Mouse (Mus musculus): ENCODE data around the gene Kif27. TPM values are rescaled to one million over a fixed set of nuclear protein-coding genes. Genes with fewer than 3 reads are reported as not detected.

The Kif27 gene
- polyA plus RNA-seq, 1 experiment from 2014 or later = 0.84 TPM

DNA sequence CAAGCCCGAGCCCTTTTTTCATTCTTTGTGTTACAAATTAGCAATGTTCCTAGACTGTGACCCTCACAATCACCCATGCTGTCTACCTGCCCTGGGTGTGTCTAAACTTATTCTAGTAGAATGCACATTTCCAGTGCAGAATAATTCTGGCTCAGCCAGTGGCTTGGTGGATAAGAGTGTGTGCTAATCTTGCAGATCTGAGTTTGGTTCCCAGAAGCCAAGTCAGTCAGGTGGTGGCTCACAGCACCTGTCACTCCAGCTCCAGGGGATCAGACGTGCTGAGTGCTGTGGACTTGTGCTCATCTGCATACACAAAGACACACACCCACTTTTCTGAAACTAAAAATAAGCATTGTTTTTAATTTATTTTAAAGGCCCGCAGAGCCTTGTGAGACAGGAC, 45.2 kb downstream of the Kif27 start:
- Histone ChIP-seq H3K27ac (ENCODE audit: low read length) (no peak overlapping the region), H3K9me3 (ENCODE audit: low read length) (no peaks in the 10 kb centered on the region), H3K4me1 (ENCODE audit: insufficient read depth, low read length) (no peaks in the 10 kb centered on the region), H3K4me3 (ENCODE audit: low read length) (no peak overlapping the region), H3K4me2 (replicated peaks; ENCODE audit: low read depth, low read length) (no peak overlapping the region), H3K36me3 (ENCODE audit: insufficient read depth, low read length) (no peaks in the 10 kb centered on the region), H3K9ac (replicated peaks; ENCODE audit: low read length) (no peak overlapping the region), H3K27me3 (ENCODE audit: insufficient read depth, low read length) (no peaks in the 10 kb centered on the region)
- 67% methylated on average over 3 of the region's 3 CpGs for WGBS
- ATAC-seq (ENCODE audit: low FRiP score, low TSS enrichment) = no peak

DNA sequence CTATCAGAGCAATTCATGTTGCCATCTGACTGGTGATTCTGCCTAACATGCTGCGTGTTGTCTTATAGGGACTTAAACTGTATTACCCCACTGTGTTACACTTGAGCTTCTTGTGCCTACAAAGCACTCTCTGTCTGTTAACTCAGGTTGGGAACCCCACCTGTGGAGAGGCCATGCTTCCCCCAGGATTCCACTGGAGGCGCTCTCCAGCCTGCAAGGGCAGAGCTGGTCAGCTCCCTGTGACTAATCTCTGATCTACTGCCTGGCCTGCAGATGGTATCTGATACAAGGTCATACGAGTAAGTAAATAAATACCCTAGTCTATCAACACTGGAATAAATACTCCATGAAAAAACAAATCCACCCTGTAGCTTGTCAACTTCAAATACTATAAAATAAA, 47.6 kb downstream of the Kif27 start:
- WGBS = 47% methylated on average over 3 of the region's 3 CpGs
- Histone ChIP-seq H3K27ac (ENCODE audit: low read length) (no peak overlapping the region), H3K4me1 (ENCODE audit: insufficient read depth, low read length) (no peaks in the 10 kb centered on the region), H3K4me2 (replicated peaks; ENCODE audit: low read depth, low read length) (no peak overlapping the region), H3K36me3 (ENCODE audit: insufficient read depth, low read length) (no peaks in the 10 kb centered on the region), H3K9me3 (ENCODE audit: low read length) (no peaks in the 10 kb centered on the region), H3K4me3 (ENCODE audit: low read length) (no peak overlapping the region), H3K27me3 (ENCODE audit: insufficient read depth, low read length) (no peaks in the 10 kb centered on the region), H3K9ac (replicated peaks; ENCODE audit: low read length) (no peak overlapping the region)
- no peak for ATAC-seq (ENCODE audit: low FRiP score, low TSS enrichment)

DNA sequence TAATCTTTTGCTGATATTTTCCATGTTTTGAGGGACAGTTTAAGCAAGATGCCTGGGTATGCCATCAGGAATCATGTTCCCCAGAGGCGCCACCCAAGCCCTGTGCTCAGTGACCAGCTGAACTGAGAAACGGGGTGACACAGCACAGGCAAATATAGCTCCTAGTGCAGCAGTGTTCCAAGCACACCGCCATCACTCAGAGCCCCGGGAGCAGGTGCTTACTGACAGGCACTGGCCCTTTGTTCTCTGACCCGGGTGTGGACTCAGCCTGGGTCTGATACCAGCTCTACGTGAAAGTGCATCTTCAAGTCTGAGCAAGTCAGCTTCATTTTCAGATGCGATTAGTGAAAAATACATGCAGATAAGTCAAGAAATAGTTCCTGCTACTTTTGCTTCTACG, 49.4 kb downstream of the Kif27 start:
- 79% methylated on average over 8 of the region's 8 CpGs for WGBS
- no peak overlapping the region for H3K27ac ChIP-seq (ENCODE audit: low read length)
- no peak overlapping the region for H3K4me3 ChIP-seq (ENCODE audit: low read length)
- H3K27me3 ChIP-seq (ENCODE audit: insufficient read depth, low read length) = no peaks in the 10 kb centered on the region
- no peak overlapping the region for H3K4me2 ChIP-seq (replicated peaks; ENCODE audit: low read depth, low read length)
- H3K9ac ChIP-seq (replicated peaks; ENCODE audit: low read length) = no peak overlapping the region
- H3K9me3 ChIP-seq (ENCODE audit: low read length) = no peaks in the 10 kb centered on the region
- no peaks in the 10 kb centered on the region for H3K4me1 ChIP-seq (ENCODE audit: insufficient read depth, low read length)
- ATAC-seq (ENCODE audit: low FRiP score, low TSS enrichment) = no peak
- no peaks in the 10 kb centered on the region for H3K36me3 ChIP-seq (ENCODE audit: insufficient read depth, low read length)

DNA sequence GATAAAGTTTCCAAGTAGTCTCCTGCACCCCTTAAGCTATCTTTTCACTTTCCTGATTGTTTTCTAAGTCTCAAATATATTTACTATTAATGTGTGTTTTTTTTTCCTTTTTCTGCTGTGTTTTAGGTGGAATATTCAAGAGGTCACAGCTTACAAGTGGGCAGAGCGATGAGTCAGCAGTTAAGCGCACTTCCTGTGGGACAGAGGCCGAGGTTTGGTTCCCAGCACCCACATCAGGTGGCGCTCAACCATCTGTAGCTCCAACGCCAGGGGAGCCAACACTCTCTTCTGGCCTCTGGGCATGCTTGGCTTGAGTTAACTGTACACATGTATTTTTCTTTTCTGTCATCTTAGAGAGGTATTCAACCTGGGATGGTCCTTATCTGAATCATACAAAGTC, 51.5 kb downstream of the Kif27 start:
- no peaks in the 10 kb centered on the region for H3K36me3 ChIP-seq (ENCODE audit: insufficient read depth, low read length)
- H3K9ac ChIP-seq (replicated peaks; ENCODE audit: low read length) = no peak overlapping the region
- WGBS = 90% methylated on average over 5 of the region's 5 CpGs
- H3K4me2 ChIP-seq (replicated peaks; ENCODE audit: low read depth, low read length) = no peak overlapping the region
- no peak for ATAC-seq (ENCODE audit: low FRiP score, low TSS enrichment)
- H3K27me3 ChIP-seq (ENCODE audit: insufficient read depth, low read length) = no peaks in the 10 kb centered on the region
- H3K4me1 ChIP-seq (ENCODE audit: insufficient read depth, low read length) = no peaks in the 10 kb centered on the region
- H3K4me3 ChIP-seq (ENCODE audit: low read length) = no peak overlapping the region
- no peak overlapping the region for H3K27ac ChIP-seq (ENCODE audit: low read length)
- no peaks in the 10 kb centered on the region for H3K9me3 ChIP-seq (ENCODE audit: low read length)

DNA sequence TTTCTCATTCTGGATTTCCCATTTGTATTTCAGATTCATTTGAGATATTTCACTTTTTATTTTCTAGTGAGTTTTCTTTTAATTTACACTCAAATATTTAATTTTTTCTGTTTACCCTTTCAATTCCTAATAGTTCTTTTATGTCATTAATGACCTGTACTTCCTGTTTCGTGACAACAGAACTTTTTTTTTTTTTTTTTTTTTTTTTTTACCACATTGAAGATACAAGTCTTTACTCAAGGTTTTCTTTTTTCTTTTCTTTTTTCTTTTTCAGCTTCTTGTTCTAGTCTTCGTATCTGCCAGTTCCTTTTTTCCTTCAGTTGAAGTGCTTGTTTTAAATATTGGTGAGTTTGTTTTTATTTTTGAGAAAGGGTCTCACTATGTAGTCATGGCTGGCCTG, 53.7 kb downstream of the Kif27 start:
- no peak for ATAC-seq (ENCODE audit: low FRiP score, low TSS enrichment)
- no peak overlapping the region for H3K27ac ChIP-seq (ENCODE audit: low read length)
- no peak overlapping the region for H3K9ac ChIP-seq (replicated peaks; ENCODE audit: low read length)
- H3K27me3 ChIP-seq (ENCODE audit: insufficient read depth, low read length) = no peaks in the 10 kb centered on the region
- H3K36me3 ChIP-seq (ENCODE audit: insufficient read depth, low read length) = no peaks in the 10 kb centered on the region
- H3K4me3 ChIP-seq (ENCODE audit: low read length) = no peak overlapping the region
- WGBS = 82% methylated on average over 2 of the region's 2 CpGs
- H3K4me1 ChIP-seq (ENCODE audit: insufficient read depth, low read length) = no peaks in the 10 kb centered on the region
- no peaks in the 10 kb centered on the region for H3K9me3 ChIP-seq (ENCODE audit: low read length)
- no peak overlapping the region for H3K4me2 ChIP-seq (replicated peaks; ENCODE audit: low read depth, low read length)

DNA sequence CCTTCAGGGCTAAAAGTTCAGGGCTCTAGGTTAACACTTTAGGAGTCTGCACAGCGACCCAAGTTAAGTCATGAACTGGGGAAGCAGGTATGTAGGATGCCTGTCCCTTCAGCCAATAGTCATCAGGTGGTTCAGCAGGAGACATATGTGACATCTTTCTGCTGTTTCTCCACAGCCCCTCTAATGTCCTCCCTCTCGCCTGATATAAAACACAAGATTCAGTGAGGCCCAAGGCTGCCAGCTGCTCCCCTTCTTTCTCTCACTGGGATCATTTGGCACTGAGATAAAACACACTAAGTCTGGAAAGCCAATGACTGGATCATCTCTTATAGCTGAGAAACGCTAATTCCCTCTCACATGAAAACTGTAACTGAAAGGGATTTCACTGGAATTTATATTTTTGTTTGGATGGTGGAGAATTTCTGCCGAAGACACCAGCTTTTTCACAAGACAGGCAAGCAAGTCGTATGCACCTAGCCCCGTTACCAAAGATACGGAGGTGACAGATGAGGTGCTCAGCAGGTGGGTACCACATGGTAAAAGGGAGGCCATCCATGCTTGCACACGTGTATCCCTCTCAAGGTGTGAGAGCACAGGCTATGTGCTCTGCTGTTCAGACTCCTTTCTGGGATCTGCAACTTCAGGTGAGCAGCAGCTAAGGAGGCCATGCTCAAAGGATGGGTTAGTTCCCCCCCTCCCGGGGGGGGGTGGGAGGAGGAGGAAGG, 56.3 kb downstream of the Kif27 start:
- no peak overlapping the region for H3K4me2 ChIP-seq (replicated peaks; ENCODE audit: low read depth, low read length)
- H3K27me3 ChIP-seq (ENCODE audit: insufficient read depth, low read length) = no peaks in the 10 kb centered on the region
- ATAC-seq (ENCODE audit: low FRiP score, low TSS enrichment) = no peak
- H3K36me3 ChIP-seq (ENCODE audit: insufficient read depth, low read length) = no peaks in the 10 kb centered on the region
- no peak overlapping the region for H3K9ac ChIP-seq (replicated peaks; ENCODE audit: low read length)
- no peak overlapping the region for H3K27ac ChIP-seq (ENCODE audit: low read length)
- no peaks in the 10 kb centered on the region for H3K4me1 ChIP-seq (ENCODE audit: insufficient read depth, low read length)
- 82% methylated on average over 9 of the region's 9 CpGs for WGBS
- no peaks in the 10 kb centered on the region for H3K9me3 ChIP-seq (ENCODE audit: low read length)
- H3K4me3 ChIP-seq (ENCODE audit: low read length) = no peak overlapping the region

DNA sequence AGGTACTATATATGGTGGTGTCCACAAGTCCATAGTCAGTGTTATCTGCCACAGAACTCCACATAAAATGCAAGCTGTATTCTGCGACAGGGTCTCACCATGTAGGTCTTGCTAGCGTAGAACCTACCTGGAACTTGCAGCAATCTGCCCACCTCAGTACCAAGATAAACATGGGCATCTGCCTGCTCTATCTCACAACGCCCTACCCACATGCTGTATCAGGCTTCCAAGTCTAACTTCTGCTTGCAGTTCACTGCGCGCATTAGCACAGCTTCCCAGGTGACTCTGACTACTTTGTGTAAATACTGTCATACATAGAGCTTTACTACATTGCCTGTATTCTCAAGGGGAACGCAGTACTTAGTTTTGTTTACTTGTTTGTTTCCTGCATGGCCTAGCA, 57.0 kb downstream of the Kif27 start:
- no peaks in the 10 kb centered on the region for H3K27me3 ChIP-seq (ENCODE audit: insufficient read depth, low read length)
- no peaks in the 10 kb centered on the region for H3K36me3 ChIP-seq (ENCODE audit: insufficient read depth, low read length)
- H3K9me3 ChIP-seq (ENCODE audit: low read length) = no peaks in the 10 kb centered on the region
- no peak overlapping the region for H3K9ac ChIP-seq (replicated peaks; ENCODE audit: low read length)
- no peak overlapping the region for H3K4me2 ChIP-seq (replicated peaks; ENCODE audit: low read depth, low read length)
- no peak overlapping the region for H3K4me3 ChIP-seq (ENCODE audit: low read length)
- no peak for ATAC-seq (ENCODE audit: low FRiP score, low TSS enrichment)
- no peaks in the 10 kb centered on the region for H3K4me1 ChIP-seq (ENCODE audit: insufficient read depth, low read length)
- WGBS = 90% methylated on average over 6 of the region's 6 CpGs
- no peak overlapping the region for H3K27ac ChIP-seq (ENCODE audit: low read length)

DNA sequence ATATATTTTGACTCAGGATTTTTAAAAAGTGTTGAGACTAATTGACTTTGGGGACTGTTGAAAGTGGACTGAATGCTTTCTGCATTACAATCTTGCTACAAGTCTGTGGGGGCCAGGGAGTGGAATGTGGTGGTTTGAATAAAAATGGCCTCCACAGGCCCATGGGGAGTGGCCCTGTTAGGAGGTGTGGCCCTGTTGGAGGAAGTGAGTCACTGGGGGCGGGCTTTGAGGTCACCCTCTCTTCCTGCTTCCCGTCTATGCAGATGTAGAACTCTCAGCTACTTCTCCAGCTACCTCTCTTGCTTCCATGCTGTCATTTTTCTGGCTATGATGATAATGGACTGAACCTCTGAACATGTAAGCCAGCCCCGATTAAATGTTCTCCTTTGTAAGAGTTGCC, 60.2 kb downstream of the Kif27 start:
- Histone ChIP-seq H3K4me1 (ENCODE audit: insufficient read depth, low read length) (no peaks in the 10 kb centered on the region), H3K9me3 (ENCODE audit: low read length) (no peaks in the 10 kb centered on the region), H3K27me3 (ENCODE audit: insufficient read depth, low read length) (no peaks in the 10 kb centered on the region), H3K4me3 (ENCODE audit: low read length) (no peak overlapping the region), H3K4me2 (replicated peaks; ENCODE audit: low read depth, low read length) (no peak overlapping the region), H3K36me3 (ENCODE audit: insufficient read depth, low read length) (no peaks in the 10 kb centered on the region), H3K9ac (replicated peaks; ENCODE audit: low read length) (no peak overlapping the region), H3K27ac (ENCODE audit: low read length) (no peak overlapping the region)
- ATAC-seq (ENCODE audit: low FRiP score, low TSS enrichment) = no peak
- 93% methylated on average over 3 of the region's 3 CpGs for WGBS

DNA sequence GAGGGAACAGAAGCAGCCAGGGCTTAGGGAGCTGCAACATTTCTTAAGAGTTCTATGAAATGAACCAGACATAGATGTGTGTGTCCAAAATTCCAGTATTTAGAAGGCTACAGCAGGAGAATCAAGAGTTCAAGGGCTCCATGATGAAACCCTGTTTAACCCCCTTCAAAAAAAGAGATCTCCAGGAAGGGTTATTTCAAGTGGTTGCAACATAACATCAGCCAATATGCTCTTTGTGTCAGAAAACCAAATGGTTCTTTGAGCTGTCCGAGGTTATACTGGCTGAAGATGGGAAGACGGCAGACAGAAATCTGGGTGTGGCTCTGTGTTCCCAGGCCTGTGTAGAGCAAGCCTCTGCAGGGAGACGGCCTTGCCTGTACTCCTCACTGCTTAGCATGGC, 63.3 kb downstream of the Kif27 start:
- no peak overlapping the region for H3K4me3 ChIP-seq (ENCODE audit: low read length)
- WGBS = 74% methylated on average over 3 of the region's 3 CpGs

DNA sequence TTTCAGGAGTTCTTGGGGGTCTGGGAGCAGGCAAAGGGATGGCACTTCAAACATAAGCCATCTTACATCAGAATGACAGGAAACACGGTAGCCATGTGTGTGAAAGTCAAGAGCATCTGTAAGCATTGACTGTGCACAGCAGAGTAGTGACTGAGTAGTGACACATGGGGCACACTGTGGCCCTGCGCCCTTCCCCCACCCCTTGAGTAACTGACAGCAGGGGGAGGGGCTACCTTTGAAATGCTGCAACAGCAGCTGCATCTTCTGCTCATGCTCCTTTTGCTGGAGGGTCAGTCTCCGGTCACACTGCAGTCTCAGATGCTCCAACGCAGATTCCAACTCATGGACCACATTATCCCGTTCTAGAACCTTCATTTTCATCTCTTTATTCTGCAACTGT, 66.1 kb downstream of the Kif27 start:
- H3K36me3 ChIP-seq (ENCODE audit: insufficient read depth, low read length) = no peaks in the 10 kb centered on the region
- H3K4me1 ChIP-seq (ENCODE audit: insufficient read depth, low read length) = 0 out of 2 replicates have a peak, but pooled peaks cover 7% of the 10 kb centered on the region
- no peaks in the 10 kb centered on the region for H3K9me3 ChIP-seq (ENCODE audit: low read length)
- no peaks in the 10 kb centered on the region for H3K27me3 ChIP-seq (ENCODE audit: insufficient read depth, low read length)
- H3K4me3 ChIP-seq (ENCODE audit: low read length) = no peak overlapping the region
- H3K27ac ChIP-seq (ENCODE audit: low read length) = no peak overlapping the region
- H3K9ac ChIP-seq (replicated peaks; ENCODE audit: low read length) = no peak overlapping the region
- H3K4me2 ChIP-seq (replicated peaks; ENCODE audit: low read depth, low read length) = no peak overlapping the region
- no peak for ATAC-seq (ENCODE audit: low FRiP score, low TSS enrichment)
- WGBS = 21% methylated on average over 5 of the region's 5 CpGs

More for the DNA sequence above, 63.3 kb downstream of the Kif27 start:
- no peak for ATAC-seq (ENCODE audit: low FRiP score, low TSS enrichment)
- Histone ChIP-seq H3K4me2 (replicated peaks; ENCODE audit: low read depth, low read length) (no peak overlapping the region), H3K9ac (replicated peaks; ENCODE audit: low read length) (no peak overlapping the region), H3K36me3 (ENCODE audit: insufficient read depth, low read length) (no peaks in the 10 kb centered on the region), H3K9me3 (ENCODE audit: low read length) (no peaks in the 10 kb centered on the region), H3K27me3 (ENCODE audit: insufficient read depth, low read length) (no peaks in the 10 kb centered on the region), H3K27ac (ENCODE audit: low read length) (no peak overlapping the region), H3K4me1 (ENCODE audit: insufficient read depth, low read length) (0 out of 2 replicates have a peak, but pooled peaks cover 7% of the 10 kb centered on the region)

Measured in kidney, embryonic 16.5 days (tissue).